Mouse (Mus musculus): ENCODE results near the gene Cdh4.

DNA sequence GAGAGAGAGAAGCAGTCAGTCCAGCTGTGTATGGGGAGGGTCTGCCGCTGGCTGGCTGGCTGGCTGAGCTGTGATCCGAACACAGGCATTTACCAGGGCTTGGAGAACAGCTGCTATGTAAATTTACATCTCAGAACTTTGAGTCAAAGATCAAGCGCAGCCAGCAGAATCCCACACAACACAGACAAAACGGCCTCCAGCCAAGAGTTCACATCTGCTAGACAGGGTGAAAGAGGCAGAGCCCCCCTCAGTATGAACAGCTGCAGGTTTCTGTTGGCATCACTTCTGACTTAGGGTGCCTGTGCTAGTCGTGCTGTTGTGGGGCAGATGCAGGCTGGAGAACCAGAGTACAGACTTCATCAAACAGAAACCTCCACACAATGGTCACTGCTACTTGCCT, 46.8 kb upstream of the Cdh4 start:
- TF ChIP-seq TAL1 (IDR thresholded peaks at IDR 0.05; ENCODE audit: low read length), result no peak
- no peak for TF ChIP-seq GATA1 (IDR thresholded peaks at IDR 0.05; ENCODE audit: low read length)

Measured in erythroblast, embryonic 14.5 days (primary cell).